Mouse (Mus musculus) lung, embryonic 14.5 days (tissue): Measurements from ENCODE around the gene Mybpc2. TPM values are rescaled to one million over a fixed set of nuclear protein-coding genes. Genes with fewer than 3 reads are reported as not detected.
A peak's percentile ranks its signal among the peaks of the same experiment; 100 is the strongest.

Source experiments
- ATAC-seq: fragments of 200-750 bp; cut with Nextera tagmentation; 2 replicates; pipeline ENCODE4 v1.8.0; 2017; ENCODE audit warnings: mild to moderate bottlenecking, moderate TSS enrichment, moderate library complexity; ENCODE audit not compliant: insufficient read depth
- DNase-seq: peaks from one replicate; pipeline ENCODE4 v3.0.0-alpha.2; 2015
- H3K27ac ChIP-seq: fragments of 300-500 bp; sonication (generic); 2 replicates; pipeline ENCODE4 v1.5.1; 2014; ENCODE audit warnings: low read depth, mild to moderate bottlenecking, moderate library complexity
- H3K27me3 ChIP-seq: fragments of 300-500 bp; sonication (generic); 2 replicates; pipeline ENCODE4 v1.6.1; 2014; ENCODE audit warnings: low read length, control low read depth; ENCODE audit not compliant: insufficient read depth
- H3K36me3 ChIP-seq: fragments of 300-500 bp; sonication (generic); 2 replicates; pipeline ENCODE4 v1.6.1; 2014; ENCODE audit warnings: control low read depth; ENCODE audit not compliant: insufficient read depth
- H3K4me1 ChIP-seq: fragments of 300-500 bp; sonication (generic); 2 replicates; pipeline ENCODE4 v1.6.1; 2014; ENCODE audit warnings: antibody characterized with exemption, control low read depth; ENCODE audit not compliant: insufficient read depth
- H3K4me2 ChIP-seq: fragments of 300-500 bp; sonication (generic); 2 replicates; pipeline ENCODE4 v1.6.1; 2014; ENCODE audit warnings: mild to moderate bottlenecking
- H3K4me3 ChIP-seq: fragments of 300-500 bp; sonication (generic); 2 replicates; pipeline ENCODE4 v1.5.1; 2014; ENCODE audit warnings: low read depth, low read length
- H3K9ac ChIP-seq: fragments of 300-500 bp; sonication (generic); 2 replicates; pipeline ENCODE4 v1.6.1; 2014
- H3K9me3 ChIP-seq: fragments of 300-500 bp; sonication (generic); 2 replicates; pipeline ENCODE4 v1.6.1; 2016; ENCODE audit warnings: low read depth, low read length, control low read depth
- CTCF ChIP-seq: IDR thresholded peaks from 2 replicates; pipeline ENCODE4 v1.5.1; 2016; ENCODE audit warnings: antibody characterized with exemption, low read depth
- WGBS: fragments of 180-500 bp; shearing (Covaris S2); extraction: QIAGEN DNeasy Blood & Tissue Kit; methylation state at CpG from one replicate; pipeline ENCODE4 v1.1.7; 2014; 5-methylcytosine and 5-hydroxymethylcytosine counted together
- polyA plus RNA-seq: library from polyadenylated mRNA; unstranded; fragments of >200 nt; fragmentation: Nextera tagmentation; extraction: Ambion mirVana; gene quantifications from 2 replicates; pipeline ENCODE4 v1.2.1, GENCODE M21; 2014

Gene Mybpc2
- polyA plus RNA-seq, 1 experiment from 2014 or later = 0.14 TPM

GRCm38 (mm10) chr7:44547725-44548124, 23.3 kb upstream of the Mybpc2 start:
- peaks cover 37% of the 10 kb centered on the region for H3K36me3 ChIP-seq
- WGBS = 13% methylated on average over 5 of the region's 5 CpGs
- ATAC-seq (no peak), DNase-seq (no peak)
- 0 out of 2 replicates have a peak, but pooled peaks cover 6% of the 10 kb centered on the region for H3K4me1 ChIP-seq
- H3K27ac ChIP-seq = peak overlapping the region; percentile 73; the same call in 1 of the 2 replicates
- peak overlapping the region; percentile 68 for H3K9ac ChIP-seq
- H3K4me3 ChIP-seq = peak overlapping the region; percentile 67
- H3K4me2 ChIP-seq = peak overlapping the region; percentile 86
- no peak for TF ChIP-seq CTCF
- H3K27me3 ChIP-seq = no peaks in the 10 kb centered on the region
- H3K9me3 ChIP-seq = no peaks in the 10 kb centered on the region

- no peak overlapping the region for H3K27ac ChIP-seq
- 0 out of 2 replicates have a peak, but pooled peaks cover 6% of the 10 kb centered on the region for H3K4me1 ChIP-seq
- peak overlapping the region; percentile 68 for H3K9ac ChIP-seq
- no peak for ATAC-seq
- H3K4me2 ChIP-seq = peak overlapping the region; percentile 86
- peaks cover 42% of the 10 kb centered on the region for H3K36me3 ChIP-seq
- 82% methylated on average over 13 of the region's 13 CpGs for WGBS
- H3K27me3 ChIP-seq = no peaks in the 10 kb centered on the region
- TF ChIP-seq CTCF = no peak
- no peaks in the 10 kb centered on the region for H3K9me3 ChIP-seq
- peak overlapping the region; percentile 67; the same call in 1 of the 2 replicates for H3K4me3 ChIP-seq
- DNase-seq = no peak
These were observed 22.6 kb upstream of the Mybpc2 start for GRCm38 (mm10) chr7:44547041-44547440.

GRCm38 (mm10) chr7:44546274-44546673, 21.8 kb upstream of the Mybpc2 start:
- no peaks in the 10 kb centered on the region for H3K9me3 ChIP-seq
- H3K4me3 ChIP-seq = no peak overlapping the region
- no peak overlapping the region for H3K27ac ChIP-seq
- H3K4me1 ChIP-seq = 0 out of 2 replicates have a peak, but pooled peaks cover 6% of the 10 kb centered on the region
- DNase-seq (no peak), ATAC-seq (no peak)
- H3K9ac ChIP-seq = no peak overlapping the region
- 95% methylated on average over 3 of the region's 3 CpGs for WGBS
- H3K27me3 ChIP-seq = no peaks in the 10 kb centered on the region
- H3K4me2 ChIP-seq = no peak overlapping the region
- no peak for TF ChIP-seq CTCF
- peaks cover 42% of the 10 kb centered on the region for H3K36me3 ChIP-seq

- Histone ChIP-seq H3K27me3 (no peaks in the 10 kb centered on the region), H3K4me1 (0 out of 2 replicates have a peak, but pooled peaks cover 6% of the 10 kb centered on the region), H3K9ac (no peak overlapping the region), H3K36me3 (peaks cover 56% of the 10 kb centered on the region), H3K4me2 (no peak overlapping the region), H3K27ac (no peak overlapping the region), H3K4me3 (no peak overlapping the region), H3K9me3 (no peaks in the 10 kb centered on the region)
- TF ChIP-seq CTCF = no peak
- WGBS = 79% methylated on average over 12 of the region's 12 CpGs
- ATAC-seq (no peak), DNase-seq (no peak)
These were observed 18.6 kb upstream of the Mybpc2 start for GRCm38 (mm10) chr7:44543071-44543470.

GRCm38 (mm10) chr7:44542555-44542954, 18.1 kb upstream of the Mybpc2 start:
- H3K27ac ChIP-seq = no peak overlapping the region
- H3K4me1 ChIP-seq = 0 out of 2 replicates have a peak, but pooled peaks cover 3% of the 10 kb centered on the region
- H3K9ac ChIP-seq = no peak overlapping the region
- no peaks in the 10 kb centered on the region for H3K9me3 ChIP-seq
- no peak for DNase-seq
- H3K27me3 ChIP-seq = no peaks in the 10 kb centered on the region
- WGBS = 96% methylated on average over 11 of the region's 11 CpGs
- no peak overlapping the region for H3K4me2 ChIP-seq
- no peak for ATAC-seq
- no peak for TF ChIP-seq CTCF
- H3K36me3 ChIP-seq = peaks cover 61% of the 10 kb centered on the region
- H3K4me3 ChIP-seq = no peak overlapping the region

GRCm38 (mm10) chr7:44538756-44539624, 14.5 kb upstream of the Mybpc2 start:
- H3K27ac ChIP-seq = no peak overlapping the region
- H3K4me1 ChIP-seq = no peaks in the 10 kb centered on the region
- 90% methylated on average over 41 of the region's 41 CpGs for WGBS
- H3K9me3 ChIP-seq = no peaks in the 10 kb centered on the region
- H3K27me3 ChIP-seq = no peaks in the 10 kb centered on the region
- DNase-seq (no peak), ATAC-seq (no peak)
- H3K9ac ChIP-seq = no peak overlapping the region
- H3K4me2 ChIP-seq = no peak overlapping the region
- no peak overlapping the region for H3K4me3 ChIP-seq
- TF ChIP-seq CTCF = no peak
- H3K36me3 ChIP-seq = peaks cover 92% of the 10 kb centered on the region

- Histone ChIP-seq H3K36me3 (peaks cover 97% of the 10 kb centered on the region), H3K27ac (no peak overlapping the region), H3K9ac (no peak overlapping the region), H3K4me3 (no peak overlapping the region), H3K4me1 (no peaks in the 10 kb centered on the region), H3K9me3 (no peaks in the 10 kb centered on the region), H3K27me3 (no peaks in the 10 kb centered on the region), H3K4me2 (no peak overlapping the region)
- ATAC-seq (no peak), DNase-seq (no peak)
- WGBS = 92% methylated on average over 13 of the region's 13 CpGs
- no peak for TF ChIP-seq CTCF
These were observed 13.0 kb upstream of the Mybpc2 start for GRCm38 (mm10) chr7:44537496-44537895.
